Mouse (Mus musculus): ENCODE measurements around the gene Gm21972. TPM values are rescaled to one million over a fixed set of nuclear protein-coding genes. Genes with fewer than 3 reads are reported as not detected.

Gene Gm21972
- polyA plus RNA-seq, 1 experiment from 2014 or later = not detected

- H3K27me3 ChIP-seq (ENCODE audit: insufficient read depth, low read length) = no peaks in the 10 kb centered on the region
These were observed 10.8 kb downstream of the Gm21972 start for GRCm38 (mm10) chr1:86144001-86144944.

GRCm38 (mm10) chr1:86146293-86146692 lies 12.9 kb downstream of the Gm21972 start:
- ATAC-seq (ENCODE audit: low FRiP score, low TSS enrichment) = no peak
- no peak overlapping the region for H3K4me2 ChIP-seq (replicated peaks; ENCODE audit: low read depth, low read length)
- no peak overlapping the region for H3K9ac ChIP-seq (replicated peaks; ENCODE audit: low read length)
- H3K27me3 ChIP-seq (ENCODE audit: insufficient read depth, low read length) = no peaks in the 10 kb centered on the region
- no peak overlapping the region for H3K4me3 ChIP-seq (ENCODE audit: low read length)
- H3K36me3 ChIP-seq (ENCODE audit: insufficient read depth, low read length) = no peaks in the 10 kb centered on the region
- H3K27ac ChIP-seq (ENCODE audit: low read length) = no peak overlapping the region
- H3K4me1 ChIP-seq (ENCODE audit: insufficient read depth, low read length) = no peaks in the 10 kb centered on the region
- WGBS = 69% methylated on average over 5 of the region's 5 CpGs
- H3K9me3 ChIP-seq (ENCODE audit: low read length) = no peaks in the 10 kb centered on the region

More at GRCm38 (mm10) chr1:86144001-86144944, 10.8 kb downstream of the Gm21972 start:
- no peaks in the 10 kb centered on the region for H3K4me1 ChIP-seq (ENCODE audit: insufficient read depth, low read length)
- no peak overlapping the region for H3K27ac ChIP-seq (ENCODE audit: low read length)
- peaks cover 7% of the 10 kb centered on the region; the same call in 1 of the 2 replicates for H3K36me3 ChIP-seq (ENCODE audit: insufficient read depth, low read length)
- no peaks in the 10 kb centered on the region for H3K9me3 ChIP-seq (ENCODE audit: low read length)
- no peak overlapping the region for H3K4me2 ChIP-seq (replicated peaks; ENCODE audit: low read depth, low read length)
- WGBS = 78% methylated on average over 21 of the region's 21 CpGs
- no peak overlapping the region for H3K9ac ChIP-seq (replicated peaks; ENCODE audit: low read length)
- ATAC-seq (ENCODE audit: low FRiP score, low TSS enrichment) = no peak
- no peak overlapping the region for H3K4me3 ChIP-seq (ENCODE audit: low read length)

DNA sequence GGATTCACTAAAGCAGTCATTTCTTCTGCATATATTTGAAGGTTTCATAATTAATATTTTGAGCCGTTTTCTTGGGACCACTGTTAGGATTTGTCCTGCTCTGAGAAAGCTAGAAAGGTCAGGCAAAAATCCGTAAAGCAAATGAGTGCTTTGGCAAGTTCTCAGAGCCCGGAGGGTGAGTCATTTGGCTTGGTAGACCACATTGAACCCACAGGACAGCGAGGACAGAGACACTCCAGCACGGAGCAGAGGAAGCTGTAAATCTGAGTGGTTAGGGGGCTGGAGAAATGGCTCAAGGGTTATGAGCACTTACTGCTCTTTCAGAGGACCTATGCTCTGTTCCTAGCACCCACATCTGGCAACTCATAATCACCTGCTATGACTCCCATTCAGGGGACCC lies 14.1 kb downstream of the Gm21972 start:
- Histone ChIP-seq H3K27ac (ENCODE audit: low read length) (no peak overlapping the region), H3K4me3 (ENCODE audit: low read length) (no peak overlapping the region), H3K27me3 (ENCODE audit: insufficient read depth, low read length) (no peaks in the 10 kb centered on the region), H3K4me2 (replicated peaks; ENCODE audit: low read depth, low read length) (no peak overlapping the region), H3K36me3 (ENCODE audit: insufficient read depth, low read length) (no peaks in the 10 kb centered on the region), H3K4me1 (ENCODE audit: insufficient read depth, low read length) (no peaks in the 10 kb centered on the region), H3K9ac (replicated peaks; ENCODE audit: low read length) (no peak overlapping the region), H3K9me3 (ENCODE audit: low read length) (no peaks in the 10 kb centered on the region)
- ATAC-seq (ENCODE audit: low FRiP score, low TSS enrichment) = no peak
- WGBS = 70% methylated on average over 5 of the region's 5 CpGs

DNA sequence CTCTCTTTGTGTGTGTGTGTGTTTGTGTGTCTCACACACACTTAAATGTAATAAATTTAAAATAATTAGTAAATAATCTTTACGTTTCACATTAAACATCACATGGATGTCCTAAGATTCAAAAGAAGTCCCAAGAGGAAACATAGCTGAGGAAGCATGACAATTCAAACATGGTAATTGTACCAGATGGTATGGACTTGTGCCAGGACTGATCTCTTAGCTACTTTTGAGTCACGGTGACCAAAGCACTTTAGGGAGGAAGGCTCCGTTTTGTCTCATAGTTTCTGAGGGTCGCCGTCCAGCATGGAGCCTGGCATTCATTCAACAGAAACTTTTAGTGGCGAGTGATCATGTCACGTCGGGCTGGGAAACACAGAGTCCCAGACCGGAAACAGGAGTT lies 14.7 kb downstream of the Gm21972 start:
- H3K4me3 ChIP-seq (ENCODE audit: low read length) = no peak overlapping the region
- 79% methylated on average over 9 of the region's 9 CpGs for WGBS
- H3K9ac ChIP-seq (replicated peaks; ENCODE audit: low read length) = no peak overlapping the region
- H3K27me3 ChIP-seq (ENCODE audit: insufficient read depth, low read length) = no peaks in the 10 kb centered on the region
- H3K4me2 ChIP-seq (replicated peaks; ENCODE audit: low read depth, low read length) = no peak overlapping the region
- ATAC-seq (ENCODE audit: low FRiP score, low TSS enrichment) = no peak
- H3K4me1 ChIP-seq (ENCODE audit: insufficient read depth, low read length) = no peaks in the 10 kb centered on the region
- H3K27ac ChIP-seq (ENCODE audit: low read length) = no peak overlapping the region
- H3K36me3 ChIP-seq (ENCODE audit: insufficient read depth, low read length) = no peaks in the 10 kb centered on the region
- H3K9me3 ChIP-seq (ENCODE audit: low read length) = no peaks in the 10 kb centered on the region

- no peak overlapping the region for H3K4me2 ChIP-seq (replicated peaks; ENCODE audit: low read depth, low read length)
- no peak overlapping the region for H3K27ac ChIP-seq (ENCODE audit: low read length)
- peaks cover 7% of the 10 kb centered on the region for H3K4me1 ChIP-seq (ENCODE audit: insufficient read depth, low read length)
- ATAC-seq (ENCODE audit: low FRiP score, low TSS enrichment) = no peak
- no peaks in the 10 kb centered on the region for H3K36me3 ChIP-seq (ENCODE audit: insufficient read depth, low read length)
- H3K9me3 ChIP-seq (ENCODE audit: low read length) = no peaks in the 10 kb centered on the region
- no peak overlapping the region for H3K4me3 ChIP-seq (ENCODE audit: low read length)
- WGBS = 82% methylated on average over 6 of the region's 6 CpGs
- H3K27me3 ChIP-seq (ENCODE audit: insufficient read depth, low read length) = no peaks in the 10 kb centered on the region
- H3K9ac ChIP-seq (replicated peaks; ENCODE audit: low read length) = no peak overlapping the region
These were observed 17.5 kb downstream of the Gm21972 start for GRCm38 (mm10) chr1:86150929-86151328.

DNA sequence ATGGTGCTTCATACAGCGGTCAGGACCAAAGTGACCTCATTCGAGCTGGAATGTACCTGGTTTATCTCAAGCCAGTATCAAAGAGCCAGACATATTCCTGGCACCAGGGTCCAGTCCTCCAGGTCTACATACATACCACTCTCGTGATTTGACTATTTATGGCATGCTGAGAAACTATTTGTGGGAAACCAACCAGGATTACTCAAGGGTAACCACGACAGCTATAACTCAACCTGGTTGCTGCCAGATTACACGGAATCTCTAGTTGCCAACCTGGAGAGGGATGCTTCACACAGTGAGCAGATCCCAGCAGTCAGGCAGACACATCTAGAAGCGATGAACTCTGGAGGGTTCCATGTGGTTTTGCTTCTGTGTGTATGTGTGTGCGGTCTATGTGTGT lies 17.9 kb downstream of the Gm21972 start:
- ATAC-seq (ENCODE audit: low FRiP score, low TSS enrichment) = no peak
- H3K36me3 ChIP-seq (ENCODE audit: insufficient read depth, low read length) = no peaks in the 10 kb centered on the region
- 85% methylated on average over 7 of the region's 7 CpGs for WGBS

DNA sequence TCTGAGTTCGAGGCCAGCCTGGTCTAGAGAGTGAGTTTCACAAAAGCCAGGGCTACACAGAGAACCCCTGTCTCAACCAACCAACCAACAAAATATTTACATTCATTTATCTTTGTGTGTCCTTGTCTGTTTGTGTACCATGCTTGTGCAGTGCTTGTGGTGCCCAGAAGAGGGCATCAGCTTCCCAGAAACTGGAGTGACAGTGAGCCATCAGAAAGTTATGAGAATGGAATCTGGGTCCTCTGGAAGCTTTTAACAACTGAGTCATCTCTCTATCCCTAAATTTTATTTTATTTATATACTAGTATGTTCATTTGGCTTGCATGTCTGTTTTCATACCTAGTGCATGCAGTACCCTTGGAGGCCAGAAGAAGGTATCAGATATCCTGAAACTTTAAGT lies 19.2 kb downstream of the Gm21972 start:
- Histone ChIP-seq H3K27me3 (ENCODE audit: insufficient read depth, low read length) (no peaks in the 10 kb centered on the region), H3K27ac (ENCODE audit: low read length) (no peak overlapping the region), H3K4me3 (ENCODE audit: low read length) (no peak overlapping the region), H3K9me3 (ENCODE audit: low read length) (no peaks in the 10 kb centered on the region), H3K4me1 (ENCODE audit: insufficient read depth, low read length) (peaks cover 7% of the 10 kb centered on the region), H3K36me3 (ENCODE audit: insufficient read depth, low read length) (0 out of 2 replicates have a peak, but pooled peaks cover 3% of the 10 kb centered on the region), H3K9ac (replicated peaks; ENCODE audit: low read length) (no peak overlapping the region), H3K4me2 (replicated peaks; ENCODE audit: low read depth, low read length) (no peak overlapping the region)
- ATAC-seq (ENCODE audit: low FRiP score, low TSS enrichment) = no peak
- WGBS = 93% methylated on average over 1 of the region's 1 CpGs

More for the DNA sequence above, 17.9 kb downstream of the Gm21972 start:
- Histone ChIP-seq H3K27me3 (ENCODE audit: insufficient read depth, low read length) (no peaks in the 10 kb centered on the region), H3K4me3 (ENCODE audit: low read length) (no peak overlapping the region), H3K4me2 (replicated peaks; ENCODE audit: low read depth, low read length) (no peak overlapping the region), H3K9me3 (ENCODE audit: low read length) (no peaks in the 10 kb centered on the region), H3K9ac (replicated peaks; ENCODE audit: low read length) (no peak overlapping the region), H3K4me1 (ENCODE audit: insufficient read depth, low read length) (peaks cover 7% of the 10 kb centered on the region), H3K27ac (ENCODE audit: low read length) (no peak overlapping the region)

DNA sequence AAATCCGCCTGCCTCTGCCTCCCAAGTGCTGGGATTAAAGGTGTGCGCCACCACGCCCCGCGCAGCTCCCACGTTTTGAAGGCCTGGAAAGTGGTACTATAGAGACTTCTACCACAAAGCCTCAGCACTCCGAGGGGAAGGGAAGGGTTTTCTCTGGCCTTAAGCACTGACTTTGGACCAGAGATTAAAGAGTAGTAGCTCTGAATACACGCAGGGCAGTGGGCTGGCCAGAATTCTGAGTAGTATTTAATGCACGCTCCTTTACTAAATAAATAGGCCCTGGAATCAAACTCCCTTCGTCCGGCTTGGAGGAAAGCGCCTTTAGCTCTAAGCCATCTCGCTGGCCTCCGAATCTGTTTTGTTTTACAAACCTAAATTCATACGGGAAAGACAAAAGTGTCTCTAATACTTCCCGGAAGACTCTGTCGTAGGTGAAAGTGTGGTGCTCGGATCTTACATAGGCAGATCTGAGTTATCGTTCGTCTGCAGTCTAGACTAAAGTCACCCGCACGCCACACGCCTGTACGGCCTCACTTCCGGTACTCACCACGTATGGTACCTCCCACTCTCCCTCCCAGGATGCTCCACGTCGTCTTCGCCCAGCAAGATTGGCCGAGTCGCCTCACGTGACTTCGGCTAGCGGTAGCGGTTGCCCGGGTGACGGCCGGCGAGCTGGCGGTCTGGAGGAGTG lies 20.8 kb downstream of the Gm21972 start, which contains the start of gene Armc9:
Armc9 (plus strand) TSS at position 648 of the 691 bp plus-strand sequence.
- peak; percentile 99 for ATAC-seq (ENCODE audit: low FRiP score, low TSS enrichment)
- Histone ChIP-seq H3K27me3 (ENCODE audit: insufficient read depth, low read length) (no peaks in the 10 kb centered on the region), H3K27ac (ENCODE audit: low read length) (peak within 1 kb of the TSS; percentile 85), H3K9ac (replicated peaks; ENCODE audit: low read length) (peak within 1 kb of the TSS; percentile 78), H3K36me3 (ENCODE audit: insufficient read depth, low read length) (0 out of 2 replicates have a peak, but pooled peaks cover 8% of the 10 kb centered on the region), H3K4me3 (ENCODE audit: low read length) (peak within 1 kb of the TSS; percentile 77), H3K9me3 (ENCODE audit: low read length) (no peaks in the 10 kb centered on the region), H3K4me1 (ENCODE audit: insufficient read depth, low read length) (peaks cover 7% of the 10 kb centered on the region), H3K4me2 (replicated peaks; ENCODE audit: low read depth, low read length) (peak within 1 kb of the TSS; percentile 67)
- WGBS = 3% methylated on average over 40 of the region's 40 CpGs

GRCm38 (mm10) chr1:86154824-86155164 lies 21.4 kb downstream of the Gm21972 start:
- no peaks in the 10 kb centered on the region for H3K9me3 ChIP-seq (ENCODE audit: low read length)
- no peaks in the 10 kb centered on the region for H3K27me3 ChIP-seq (ENCODE audit: insufficient read depth, low read length)
- no peak for ATAC-seq (ENCODE audit: low FRiP score, low TSS enrichment)
- peaks cover 7% of the 10 kb centered on the region for H3K4me1 ChIP-seq (ENCODE audit: insufficient read depth, low read length)
- WGBS = 0% methylated on average over 18 of the region's 18 CpGs
- peak overlapping the region; percentile 67 for H3K4me2 ChIP-seq (replicated peaks; ENCODE audit: low read depth, low read length)
- H3K27ac ChIP-seq (ENCODE audit: low read length) = no peak overlapping the region
- H3K4me3 ChIP-seq (ENCODE audit: low read length) = peak overlapping the region; percentile 77
- peak overlapping the region; percentile 75 for H3K9ac ChIP-seq (replicated peaks; ENCODE audit: low read length)
- 0 out of 2 replicates have a peak, but pooled peaks cover 8% of the 10 kb centered on the region for H3K36me3 ChIP-seq (ENCODE audit: insufficient read depth, low read length)
